Mouse (Mus musculus): Measurements from ENCODE around the gene Inmt.

Gene Inmt

GRCm38 (mm10) chr6:55171638-55172037 is 3.2 kb downstream of the Inmt start:
- DNase-seq (ENCODE audit: low read depth in 1 of 2, low spot score in 2 of 2) = no peak

DNA sequence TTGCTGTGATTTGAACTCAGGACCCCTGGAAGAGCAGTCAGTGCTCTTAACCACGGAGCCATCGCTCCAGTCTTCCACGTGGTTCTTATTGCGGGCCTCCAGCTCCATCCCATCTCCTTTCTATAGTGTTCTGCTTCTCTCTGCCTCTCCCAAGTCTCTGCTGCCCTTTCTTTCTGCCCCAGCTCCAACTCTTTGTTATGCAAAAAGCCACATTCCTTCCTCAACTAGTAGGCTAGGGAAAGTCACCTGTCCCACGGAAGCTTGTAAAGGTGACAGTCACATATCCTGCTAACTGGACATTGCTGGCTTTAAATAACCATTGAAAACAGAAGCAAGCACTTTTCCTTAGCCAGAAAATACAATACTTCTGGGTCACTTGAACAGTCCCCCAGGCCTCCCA is 5.0 kb downstream of the Inmt start:
- DNase-seq (ENCODE audit: low read depth in 1 of 2, low spot score in 2 of 2) = no peak

- DNase-seq (ENCODE audit: low read depth in 1 of 2, low spot score in 2 of 2) = peak; percentile 19 to 51
These were observed 7.9 kb downstream of the Inmt start for GRCm38 (mm10) chr6:55166777-55167463.

GRCm38 (mm10) chr6:55163046-55163584 is 11.7 kb downstream of the Inmt start:
- no peak for DNase-seq (ENCODE audit: low read depth in 1 of 2, low spot score in 2 of 2)

GRCm38 (mm10) chr6:55161311-55161761 is 13.5 kb downstream of the Inmt start:
- no peak for DNase-seq (ENCODE audit: low read depth in 1 of 2, low spot score in 2 of 2)

- no peak for DNase-seq (ENCODE audit: low read depth in 1 of 2, low spot score in 2 of 2)
These were observed 15.6 kb downstream of the Inmt start for GRCm38 (mm10) chr6:55159256-55159655.

DNA sequence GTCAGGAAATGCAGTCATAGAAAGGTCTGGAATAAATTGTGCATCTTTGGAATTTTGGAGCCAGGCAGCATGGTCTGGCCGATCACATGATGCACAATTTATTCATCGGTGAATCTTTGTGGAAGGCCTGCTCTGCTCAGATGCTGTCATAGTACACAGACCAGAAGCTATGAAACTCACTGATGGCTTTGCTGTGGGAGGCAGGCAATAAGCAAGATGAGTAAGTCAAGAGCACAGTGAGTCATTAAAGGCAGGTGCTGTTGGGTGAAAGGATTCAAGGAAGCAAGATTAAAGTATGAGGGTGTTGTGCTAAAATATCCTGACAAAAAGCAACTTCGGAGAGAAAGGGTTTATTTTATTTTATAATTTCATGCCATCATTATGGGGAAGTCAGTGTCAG is 22.6 kb downstream of the Inmt start:
- DNase-seq (ENCODE audit: low read depth in 1 of 2, low spot score in 2 of 2) = no peak

DNA sequence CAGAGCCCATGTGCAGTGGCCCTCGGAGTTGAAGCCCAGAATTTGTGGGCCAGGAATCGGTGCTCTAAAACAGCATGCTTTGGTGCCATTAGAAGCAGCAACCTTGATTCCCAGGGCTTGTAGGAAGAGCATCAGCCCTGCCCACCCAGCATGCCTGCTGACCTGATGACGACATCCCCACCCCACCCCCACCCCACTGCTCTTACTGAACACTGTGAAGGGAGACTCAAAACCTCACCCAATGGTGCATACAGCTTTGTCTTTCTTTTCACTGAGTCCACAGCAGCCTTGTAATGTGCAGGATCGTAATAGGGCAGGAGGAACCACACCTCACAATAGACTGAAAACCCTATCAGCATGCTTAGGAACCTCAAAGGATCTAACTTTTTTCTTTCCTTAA is 28.7 kb downstream of the Inmt start:
- DNase-seq (ENCODE audit: low read depth in 1 of 2, low spot score in 2 of 2) = no peak

- no peak for DNase-seq (ENCODE audit: low read depth in 1 of 2, low spot score in 2 of 2)
These were observed 29.6 kb downstream of the Inmt start for GRCm38 (mm10) chr6:55145285-55145684.

DNA sequence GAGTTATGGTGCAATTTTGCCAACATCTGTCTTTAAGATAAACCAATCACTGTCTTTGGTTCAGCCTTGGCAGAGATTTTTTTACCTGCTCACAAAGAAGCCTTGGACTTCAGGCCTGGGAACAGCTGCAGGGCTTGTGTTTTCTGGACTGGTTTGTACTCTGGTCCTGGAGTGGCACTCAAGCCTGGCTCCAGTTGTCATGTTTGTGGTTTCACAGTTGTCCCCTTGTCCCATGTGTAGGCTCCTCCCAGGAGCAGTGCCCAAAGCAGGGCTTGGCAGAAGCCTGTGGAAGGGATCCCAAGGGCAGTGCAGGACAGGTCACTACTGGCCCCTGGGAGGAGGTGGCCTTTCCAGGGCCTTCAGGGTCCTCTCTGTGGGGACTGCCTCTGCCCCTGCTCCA is 36.5 kb downstream of the Inmt start:
- no peak for DNase-seq (ENCODE audit: low read depth in 1 of 2, low spot score in 2 of 2)

- no peak for DNase-seq (ENCODE audit: low read depth in 1 of 2, low spot score in 2 of 2)
These were observed 41.4 kb downstream of the Inmt start for GRCm38 (mm10) chr6:55133425-55133824.

GRCm38 (mm10) chr6:55132794-55133193 is 42.0 kb downstream of the Inmt start, which contains the start of gene Crhr2:
Gene Crhr2, minus strand, starts transcription at chr6:55133016.
- no peak for DNase-seq (ENCODE audit: low read depth in 1 of 2, low spot score in 2 of 2)

DNA sequence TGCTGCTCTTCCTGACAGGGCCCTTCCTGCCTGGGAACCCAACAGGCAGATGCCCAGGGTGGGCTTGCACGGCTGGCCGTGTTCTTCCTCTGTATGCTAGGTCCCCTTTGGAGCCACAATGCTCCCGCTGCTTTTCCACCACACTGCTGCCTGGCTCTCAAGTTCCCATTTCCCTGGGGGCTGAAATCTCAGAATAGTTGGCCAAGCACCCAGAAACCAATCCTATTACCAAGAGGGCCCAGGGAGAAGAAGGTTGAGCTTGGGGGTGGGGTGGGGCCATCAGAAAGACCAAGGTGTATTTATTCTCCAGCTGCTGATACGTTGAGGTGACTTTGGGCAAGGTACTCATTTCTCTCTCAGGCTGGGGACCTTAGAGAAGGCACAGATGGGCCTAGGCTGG is 43.5 kb downstream of the Inmt start:
- DNase-seq (ENCODE audit: low read depth in 1 of 2, low spot score in 2 of 2) = no peak

- DNase-seq (ENCODE audit: low read depth in 1 of 2, low spot score in 2 of 2) = no peak
These were observed 44.2 kb downstream of the Inmt start for GRCm38 (mm10) chr6:55130631-55131030.

- DNase-seq (ENCODE audit: low read depth in 1 of 2, low spot score in 2 of 2) = no peak
These were observed 46.5 kb downstream of the Inmt start for GRCm38 (mm10) chr6:55128391-55128790.

DNA sequence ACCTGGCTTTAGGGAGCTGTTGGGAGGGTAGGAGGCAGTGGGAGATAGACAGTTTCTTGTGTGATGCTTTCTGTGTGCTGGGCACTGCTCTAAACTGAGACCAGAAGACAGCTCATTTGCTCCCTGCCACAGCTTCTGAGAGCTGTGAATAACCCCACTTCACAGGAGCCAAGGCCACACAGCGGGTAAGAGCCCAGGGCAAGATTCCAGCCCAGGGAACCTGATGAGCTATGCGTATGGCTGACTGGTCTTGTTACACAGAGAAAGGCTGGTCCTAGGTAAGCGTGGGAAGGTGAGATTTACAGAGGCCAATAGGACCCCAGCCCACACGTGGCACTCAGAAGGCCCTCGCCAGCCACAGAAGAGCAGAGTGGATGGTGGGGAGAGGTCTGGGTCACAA is 48.3 kb downstream of the Inmt start:
- no peak for DNase-seq (ENCODE audit: low read depth in 1 of 2, low spot score in 2 of 2)

DNA sequence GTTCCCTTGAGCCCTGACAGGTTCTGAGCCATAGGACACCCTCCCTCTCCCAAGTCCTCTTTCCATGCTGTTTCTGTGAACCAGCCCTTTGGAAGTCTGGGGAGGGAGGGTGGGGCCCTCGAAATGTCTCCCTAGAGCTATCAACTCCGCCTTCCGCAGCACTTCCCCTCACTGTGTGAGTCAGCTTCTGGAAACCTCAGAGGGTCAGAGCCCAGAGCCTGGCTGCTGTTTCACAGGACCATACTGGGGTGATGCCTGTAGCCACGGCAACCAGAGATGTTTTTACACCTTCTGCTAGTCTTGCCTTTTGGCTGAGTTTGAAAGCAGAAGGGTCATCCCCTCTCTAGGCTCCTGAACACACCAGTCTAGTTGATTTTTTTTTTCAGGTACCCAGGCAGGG is 51.8 kb downstream of the Inmt start:
- no peak for DNase-seq (ENCODE audit: low read depth in 1 of 2, low spot score in 2 of 2)
